In the genomic region with DNA sequence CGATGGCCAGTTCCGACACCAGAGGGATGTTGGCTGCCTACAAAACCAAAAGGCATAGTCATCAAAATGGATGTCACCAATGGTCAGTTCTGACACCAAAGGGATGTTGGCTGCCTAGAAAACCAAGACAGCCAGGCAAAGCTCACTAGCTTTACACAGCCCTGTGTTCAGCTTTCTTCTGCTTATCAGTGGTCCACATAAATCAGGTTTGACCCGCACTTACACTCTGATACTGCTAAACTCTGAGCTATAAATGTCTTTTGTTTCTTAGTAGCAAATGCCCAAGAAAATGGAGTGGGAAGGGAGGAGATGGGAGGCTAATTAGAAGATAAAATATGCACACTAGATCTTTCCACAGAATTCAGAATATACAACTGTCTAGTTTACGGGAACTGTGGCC, we compare ENCODE assay signal across 19 mouse cellular contexts.
"Had no signal": no experiment of that assay in that cellular context is flagged by ENCODE, and none has a peak within 500 bp of the region (broad histone marks: within the 10 kb centered on the region; RNA-seq: fewer than 3 reads in every experiment).

No protein-coding gene starts in this region.

- DNase-seq: lung, adult 18-20 months; lung, embryonic 14.5 days; lung, postnatal 10 days; lung, postnatal 4 days; midbrain, embryonic 14.5 days; retina, postnatal 1 day; right cerebral cortex, adult 18-20 months; right cerebral cortex, postnatal 25 days; right cerebral cortex, postnatal 4 days; spleen, adult 18-20 months; thymus, adult 18-20 months; thymus, postnatal 14 days; thymus, postnatal 36 days had no signal

- H3K36me3 ChIP-seq: midbrain, embryonic 10.5 days; midbrain, embryonic 12.5 days; neural tube, embryonic 13.5 days; neural tube, embryonic 15.5 days had no signal

- H3K4me1 ChIP-seq: midbrain, embryonic 10.5 days; midbrain, embryonic 12.5 days had no signal

- H3K9me3 ChIP-seq: midbrain, embryonic 10.5 days; midbrain, embryonic 12.5 days; neural tube, embryonic 13.5 days; neural tube, embryonic 15.5 days had no signal

- H3K4me2 ChIP-seq: lung, embryonic 14.5 days; midbrain, embryonic 12.5 days; neural tube, embryonic 13.5 days; neural tube, embryonic 15.5 days had no signal

- ATAC-seq: midbrain, embryonic 16.5 days had no signal

- H3K9ac ChIP-seq: lung, embryonic 14.5 days; midbrain, embryonic 12.5 days; neural tube, embryonic 13.5 days; neural tube, embryonic 15.5 days had no signal

- H3K27me3 ChIP-seq: midbrain, embryonic 12.5 days; neural tube, embryonic 13.5 days; neural tube, embryonic 15.5 days had no signal

- H3K4me3 ChIP-seq: midbrain, embryonic 10.5 days; midbrain, embryonic 12.5 days; myocyte; neural tube, embryonic 13.5 days; neural tube, embryonic 15.5 days had no signal

- H3K27ac ChIP-seq: midbrain, embryonic 10.5 days; midbrain, embryonic 12.5 days; neural tube, embryonic 13.5 days; neural tube, embryonic 15.5 days had no signal
